In genomic region chr13:13889297-13890120, GRCm38 (mm10) we compare ENCODE assay signal across 8 mouse cellular contexts.
A peak's percentile ranks its signal among the peaks of the same experiment; 100 is the strongest.
DNase-seq lines count a peak whose midpoint lies in the region; ATAC-seq lines count a peak whose summit lies in the region.

No protein-coding gene starts in this region.

- H3K9me3 ChIP-seq in hindbrain, embryonic 11.5 days (ENCODE audit: control insufficient read depth, low read length), result no peaks in the 10 kb centered on the region

- peak; percentile 99 for ATAC-seq in hindbrain, embryonic 11.5 days (ENCODE audit: low FRiP score)

- no peaks in the 10 kb centered on the region for H3K4me1 ChIP-seq in hindbrain, embryonic 11.5 days (replicated peaks; ENCODE audit: control insufficient read depth, insufficient read depth, low read length)

- peak overlapping the region; percentile 31 for H3K4me3 ChIP-seq in hindbrain, embryonic 11.5 days (ENCODE audit: low read depth, low read length)

- no peaks in the 10 kb centered on the region for H3K36me3 ChIP-seq in hindbrain, embryonic 11.5 days (ENCODE audit: control insufficient read depth, insufficient read depth, low read length)

- H3K27ac ChIP-seq in hindbrain, embryonic 11.5 days (ENCODE audit: low read depth, low read length), result no peak overlapping the region

- DNase-seq in Muller cell, postnatal 12 days (ENCODE audit: inconsistent ontology term), result peak; percentile 93
- peak; percentile 96 for DNase-seq in cerebellum, adult 9-11 months
- DNase-seq in frontal cortex, adult 2 months (ENCODE audit: extremely low spot score in 1 of 2, low spot score in 1 of 2), result peak; percentile 95 to 100
- peak; percentile 100 for DNase-seq in hindbrain, embryonic 11.5 days (ENCODE audit: low spot score)
- DNase-seq in layer of hippocampus, postnatal 10 days (ENCODE audit: low spot score in 2 of 2), result peak; percentile 97 to 98
- DNase-seq in lung, postnatal 10 days, result peak; percentile 99
- peak; percentile 81 for DNase-seq in ovary, postnatal 36 days (ENCODE audit: low spot score)
- peak; percentile 94 for DNase-seq in thymus, postnatal 25 days

- 22% methylated on average over 17 of the region's 17 CpGs for WGBS in hindbrain, embryonic 11.5 days

- H3K9ac ChIP-seq in hindbrain, embryonic 11.5 days (ENCODE audit: low read depth, low read length), result 0 out of 2 replicates have a peak overlapping the region, but pooled peaks have one; percentile 23

- peak overlapping the region; percentile 23; the same call in 1 of the 2 replicates for H3K4me2 ChIP-seq in hindbrain, embryonic 11.5 days (replicated peaks; ENCODE audit: low read depth, low read length)

- H3K27me3 ChIP-seq in hindbrain, embryonic 11.5 days (ENCODE audit: control insufficient read depth, insufficient read depth, low read length), result no peaks in the 10 kb centered on the region
